Mouse (Mus musculus) hindbrain, embryonic 10.5 days (tissue): ENCODE measurements around the gene Sqor. TPM values are rescaled to one million over a fixed set of nuclear protein-coding genes. Genes with fewer than 3 reads are reported as not detected.
A peak's percentile ranks its signal among the peaks of the same experiment; 100 is the strongest.

ENCODE experiments used
- DNase-seq: peaks from one replicate; pipeline ENCODE4 v3.0.0-alpha.2; 2017; ENCODE audit warnings: low spot score
- H3K27ac ChIP-seq: fragments of 300-500 bp; sonication (generic); 2 replicates; pipeline ENCODE4 v1.5.1; 2016; ENCODE audit warnings: mild to moderate bottlenecking, moderate library complexity
- H3K27me3 ChIP-seq: fragments of 300-500 bp; sonication (generic); 2 replicates; pipeline ENCODE4 v1.6.1; 2016; ENCODE audit warnings: mild to moderate bottlenecking; ENCODE audit not compliant: poor library complexity, insufficient read depth, severe bottlenecking
- H3K36me3 ChIP-seq: fragments of 300-500 bp; sonication (generic); 2 replicates; pipeline ENCODE4 v1.6.1; 2016; ENCODE audit warnings: mild to moderate bottlenecking, moderate library complexity
- H3K4me1 ChIP-seq: fragments of 300-500 bp; sonication (generic); replicated peaks from 2 replicates; pipeline ENCODE4 v1.6.1; 2016; ENCODE audit warnings: mild to moderate bottlenecking
- H3K4me3 ChIP-seq: fragments of 300-500 bp; sonication (generic); 2 replicates; pipeline ENCODE4 v1.5.1; 2016; ENCODE audit warnings: mild to moderate bottlenecking, moderate library complexity
- H3K9me3 ChIP-seq: fragments of 300-500 bp; sonication (generic); 2 replicates; pipeline ENCODE4 v1.6.1; 2016; ENCODE audit warnings: mild to moderate bottlenecking, moderate library complexity
- WGBS: fragments of 180-500 bp; shearing (Covaris S2); methylation state at CpG from one replicate; pipeline ENCODE4 v1.1.7; 2016; 5-methylcytosine and 5-hydroxymethylcytosine counted together
- polyA plus RNA-seq: library from polyadenylated mRNA; unstranded; fragments of >200 nt; fragmentation: Nextera tagmentation; extraction: Ambion mirVana; gene quantifications from 2 replicates; pipeline ENCODE4 v1.2.1, GENCODE M21; 2016

Gene Sqor
- polyA plus RNA-seq, result 2.7 and 3.3 TPM in 2 replicates

GRCm38 (mm10) chr2:122765071-122765793 is at the start of gene Sqor:
Sqor (plus strand) TSS chr2:122765237.
- Histone ChIP-seq H3K4me1 (peaks cover 9% of the 10 kb centered on the region), H3K36me3 (no peaks in the 10 kb centered on the region), H3K4me3 (peak within 1 kb of the TSS; percentile 63), H3K27ac (peak within 1 kb of the TSS; percentile 62), H3K9me3 (no peaks in the 10 kb centered on the region), H3K27me3 (peaks cover 47% of the 10 kb centered on the region)
- peak; percentile 52 for DNase-seq
- WGBS, result under 1% methylated on average over 46 of the region's 46 CpGs

DNA sequence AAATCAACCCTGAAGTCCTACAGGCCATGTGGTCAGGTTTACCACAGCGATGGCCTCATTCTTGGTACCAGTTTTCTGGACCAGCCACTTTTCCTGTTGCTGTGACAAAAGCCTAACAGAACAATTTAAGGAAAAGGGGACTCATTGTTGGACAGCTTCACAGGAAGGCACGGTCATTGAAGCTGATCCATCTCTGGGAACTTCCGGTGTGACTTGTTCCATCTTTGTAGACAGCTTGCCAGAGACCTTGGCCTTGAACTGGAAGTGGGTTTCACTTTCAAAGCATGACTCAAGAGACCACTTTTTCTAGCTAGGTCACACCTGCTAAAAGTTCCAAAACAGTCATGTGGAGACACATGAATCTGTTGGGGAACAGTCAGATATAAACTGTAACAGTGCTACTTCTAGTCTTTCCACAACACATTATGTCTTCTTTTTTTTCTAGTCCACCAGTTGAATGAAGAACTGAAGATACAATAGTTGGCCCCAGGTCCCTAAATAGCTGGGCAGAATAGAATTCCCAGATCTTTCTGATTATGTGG is 48.7 kb upstream of the Sqor start:
- Histone ChIP-seq H3K4me1 (no peaks in the 10 kb centered on the region), H3K36me3 (no peaks in the 10 kb centered on the region), H3K27me3 (no peaks in the 10 kb centered on the region), H3K4me3 (no peak overlapping the region), H3K27ac (no peak overlapping the region), H3K9me3 (no peaks in the 10 kb centered on the region)
- 85% methylated on average over 3 of the region's 3 CpGs for WGBS
- DNase-seq, result no peak

DNA sequence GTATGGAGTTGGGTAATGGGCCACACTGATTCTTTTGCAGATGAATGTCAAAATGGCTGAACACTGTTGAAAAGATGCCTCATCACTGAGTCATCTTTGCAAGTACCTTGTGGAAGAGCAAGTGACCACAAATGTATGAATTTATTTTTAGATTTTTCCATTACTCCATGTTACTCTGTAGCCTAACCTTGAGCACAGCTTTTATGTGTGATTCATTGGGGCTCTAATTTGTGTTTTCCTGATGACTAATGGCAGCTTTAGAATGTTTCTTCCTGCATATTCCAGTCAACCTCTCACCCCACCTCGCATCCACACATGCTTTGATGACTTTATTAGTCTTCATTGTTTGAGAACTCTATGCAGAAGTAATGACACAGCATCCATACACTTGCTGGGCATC is 45.8 kb upstream of the Sqor start:
- no peaks in the 10 kb centered on the region for H3K4me1 ChIP-seq
- no peaks in the 10 kb centered on the region for H3K9me3 ChIP-seq
- WGBS, result 73% methylated on average over 1 of the region's 1 CpGs
- no peak overlapping the region for H3K4me3 ChIP-seq
- no peak overlapping the region for H3K27ac ChIP-seq
- H3K36me3 ChIP-seq, result no peaks in the 10 kb centered on the region
- H3K27me3 ChIP-seq, result no peaks in the 10 kb centered on the region
- no peak for DNase-seq

DNA sequence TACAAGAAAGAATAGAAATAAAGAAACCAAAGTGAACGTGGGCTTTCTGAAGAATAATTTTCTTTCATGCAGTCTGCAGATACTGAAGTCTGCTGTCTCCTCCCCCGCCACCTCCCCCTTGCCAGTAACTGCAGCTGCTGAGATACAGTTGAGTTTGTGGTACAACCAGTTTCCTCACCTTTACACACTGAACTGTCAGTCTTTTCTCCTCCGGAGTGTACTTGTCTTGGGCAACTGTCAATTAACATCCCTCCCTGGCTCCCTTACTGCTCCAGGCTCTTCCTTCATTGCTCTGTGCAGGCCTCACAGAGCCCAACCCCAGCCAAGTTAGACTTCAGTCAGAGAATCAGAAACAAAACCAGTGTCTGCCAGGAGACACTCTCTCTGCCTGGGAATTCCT is 44.5 kb upstream of the Sqor start:
- Histone ChIP-seq H3K27ac (no peak overlapping the region), H3K36me3 (no peaks in the 10 kb centered on the region), H3K9me3 (no peaks in the 10 kb centered on the region), H3K4me1 (no peaks in the 10 kb centered on the region), H3K4me3 (no peak overlapping the region), H3K27me3 (no peaks in the 10 kb centered on the region)
- no peak for DNase-seq
- WGBS, result 82% methylated on average over 3 of the region's 3 CpGs

GRCm38 (mm10) chr2:122725604-122726003 is 39.4 kb upstream of the Sqor start:
- peaks cover 3% of the 10 kb centered on the region; the same call in 1 of the 2 replicates for H3K27me3 ChIP-seq
- DNase-seq, result peak; percentile 22
- WGBS, result 57% methylated on average over 10 of the region's 10 CpGs
- no peak overlapping the region for H3K4me3 ChIP-seq
- H3K9me3 ChIP-seq, result no peaks in the 10 kb centered on the region
- H3K36me3 ChIP-seq, result no peaks in the 10 kb centered on the region
- no peaks in the 10 kb centered on the region for H3K4me1 ChIP-seq
- no peak overlapping the region for H3K27ac ChIP-seq

- 50% methylated on average over 2 of the region's 2 CpGs for WGBS
- Histone ChIP-seq H3K36me3 (no peaks in the 10 kb centered on the region), H3K27ac (no peak overlapping the region), H3K9me3 (no peaks in the 10 kb centered on the region), H3K4me3 (no peak overlapping the region), H3K4me1 (no peaks in the 10 kb centered on the region), H3K27me3 (peaks cover 15% of the 10 kb centered on the region)
- no peak for DNase-seq
Measured at GRCm38 (mm10) chr2:122731456-122731855, 33.6 kb upstream of the Sqor start.

- DNase-seq, result peak; percentile 94
- H3K36me3 ChIP-seq, result peaks cover 5% of the 10 kb centered on the region; the same call in 1 of the 2 replicates
- H3K4me3 ChIP-seq, result peak within 1 kb of the TSS; percentile 89
- no peaks in the 10 kb centered on the region for H3K9me3 ChIP-seq
- WGBS, result under 1% methylated on average over 53 of the region's 59 CpGs
- peaks cover 11% of the 10 kb centered on the region for H3K27me3 ChIP-seq
- peak within 1 kb of the TSS; percentile 96 for H3K27ac ChIP-seq
- H3K4me1 ChIP-seq, result peaks cover 16% of the 10 kb centered on the region
Measured at GRCm38 (mm10) chr2:122737894-122738830, 26.9 kb upstream of the Sqor start, which contains the start of gene Bloc1s6. Bloc1s6 (plus strand) TSS chr2:122738503.

GRCm38 (mm10) chr2:122739023-122739422 is 26.0 kb upstream of the Sqor start:
- no peak for DNase-seq
- Histone ChIP-seq H3K27me3 (peaks cover 11% of the 10 kb centered on the region), H3K4me1 (peaks cover 16% of the 10 kb centered on the region), H3K27ac (peak overlapping the region; percentile 96), H3K4me3 (peak overlapping the region; percentile 89), H3K36me3 (peaks cover 11% of the 10 kb centered on the region; the same call in 1 of the 2 replicates), H3K9me3 (no peaks in the 10 kb centered on the region)
- WGBS, result 40% methylated on average over 7 of the region's 7 CpGs

- no peaks in the 10 kb centered on the region for H3K9me3 ChIP-seq
- H3K27ac ChIP-seq, result no peak overlapping the region
- WGBS, result 91% methylated on average over 9 of the region's 9 CpGs
- DNase-seq, result no peak
- no peaks in the 10 kb centered on the region for H3K4me1 ChIP-seq
- H3K27me3 ChIP-seq, result no peaks in the 10 kb centered on the region
- peaks cover 63% of the 10 kb centered on the region for H3K36me3 ChIP-seq
- no peak overlapping the region for H3K4me3 ChIP-seq
Measured at GRCm38 (mm10) chr2:122746461-122746860, 18.6 kb upstream of the Sqor start.

DNA sequence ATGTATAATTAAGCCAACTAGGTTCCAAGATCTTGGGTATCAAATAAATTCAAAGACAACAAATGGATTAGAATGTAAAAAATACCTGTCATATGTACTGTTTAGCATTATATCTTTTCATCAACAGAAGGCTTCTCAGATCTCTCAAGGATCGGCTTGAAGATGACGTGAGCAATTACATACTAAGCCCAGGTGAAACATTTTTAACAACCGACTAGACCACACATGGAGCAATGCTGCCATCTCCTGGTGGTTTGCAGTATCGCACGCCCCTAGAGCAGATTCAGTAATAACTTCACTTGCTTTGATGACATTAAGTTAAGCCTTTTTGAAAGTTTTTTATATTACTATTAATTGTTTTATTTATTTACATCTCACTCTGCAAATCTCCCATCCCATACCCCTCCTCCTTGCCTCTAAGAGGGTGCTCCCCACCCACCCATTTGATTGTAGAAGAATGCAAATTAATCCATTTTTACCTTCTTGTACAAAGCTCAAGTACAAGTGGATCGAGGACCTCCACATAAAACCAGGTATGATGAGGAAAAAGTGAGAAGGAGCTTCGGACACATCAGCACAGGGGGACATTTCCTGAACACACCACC is 11.2 kb upstream of the Sqor start:
- Histone ChIP-seq H3K4me3 (no peak overlapping the region), H3K27ac (no peak overlapping the region), H3K9me3 (no peaks in the 10 kb centered on the region), H3K4me1 (no peaks in the 10 kb centered on the region), H3K36me3 (peaks cover 6% of the 10 kb centered on the region; the same call in 1 of the 2 replicates), H3K27me3 (no peaks in the 10 kb centered on the region)
- 20% methylated on average over 7 of the region's 7 CpGs for WGBS
- DNase-seq, result peak; percentile 70

GRCm38 (mm10) chr2:122759791-122760190 is 5.2 kb upstream of the Sqor start:
- H3K9me3 ChIP-seq, result no peaks in the 10 kb centered on the region
- no peaks in the 10 kb centered on the region for H3K4me1 ChIP-seq
- no peak overlapping the region for H3K27ac ChIP-seq
- H3K36me3 ChIP-seq, result no peaks in the 10 kb centered on the region
- DNase-seq, result no peak
- H3K27me3 ChIP-seq, result peaks cover 23% of the 10 kb centered on the region
- H3K4me3 ChIP-seq, result no peak overlapping the region
- 88% methylated on average over 1 of the region's 1 CpGs for WGBS

- Histone ChIP-seq H3K9me3 (no peaks in the 10 kb centered on the region), H3K4me1 (peaks cover 9% of the 10 kb centered on the region), H3K27me3 (peaks cover 47% of the 10 kb centered on the region), H3K4me3 (no peak overlapping the region), H3K27ac (no peak overlapping the region), H3K36me3 (no peaks in the 10 kb centered on the region)
- DNase-seq, result no peak
- 74% methylated on average over 3 of the region's 3 CpGs for WGBS
Measured at GRCm38 (mm10) chr2:122762991-122763390, 2.0 kb upstream of the Sqor start.
